In genomic region chr16:57126268-57126667, GRCm38 (mm10) we compare ENCODE assay signal across 34 mouse cellular contexts. TPM values are rescaled to one million over a fixed set of nuclear protein-coding genes. Genes with fewer than 3 reads are reported as not detected.
DNase-seq lines count a peak whose midpoint lies in the region; ATAC-seq and TF ChIP-seq lines count a peak whose summit lies in the region.
"Had no signal": no experiment of that assay in that cellular context is flagged by ENCODE, and none has a peak within 500 bp of the region (broad histone marks: within the 10 kb centered on the region; RNA-seq: fewer than 3 reads in every experiment).

No protein-coding gene starts in this region.

- no peak for TF ChIP-seq POLR2A in CH12.LX (IDR thresholded peaks at IDR 0.05; ENCODE audit: low read depth, low read length)

- H3K79me2 ChIP-seq in CH12.LX (replicated peaks; ENCODE audit: control insufficient read depth, extremely low read depth, insufficient read depth, poor library complexity, severe bottlenecking), result peaks cover 81% of the 10 kb centered on the region

- no peak for TF ChIP-seq RAD21 in CH12.LX (IDR thresholded peaks at IDR 0.05; ENCODE audit: low read depth, low read length)

- no peak overlapping the region for H3K4me3 ChIP-seq in liver, postnatal 0 days (ENCODE audit: low read depth, low read length)
- H3K4me3 ChIP-seq in CH12.LX (replicated peaks in 1 of 3; ENCODE audit: low read depth in 2 of 3, low read length in 2 of 3, poor library complexity in 1 of 3), result no peak overlapping the region
- H3K4me3 ChIP-seq: embryonic facial prominence, embryonic 10.5 days; embryonic facial prominence, embryonic 13.5 days; erythroblast, embryonic 14.5 days; forebrain, embryonic 12.5 days; forebrain, embryonic 15.5 days; heart, embryonic 12.5 days; heart, embryonic 15.5 days; hindbrain, embryonic 10.5 days; hindbrain, embryonic 13.5 days had no signal

- H3K27me3 ChIP-seq in liver, postnatal 0 days (ENCODE audit: insufficient read depth, low read length), result no peaks in the 10 kb centered on the region
- H3K27me3 ChIP-seq in CH12.LX (replicated peaks), result no peaks in the 10 kb centered on the region
- H3K27me3 ChIP-seq: embryonic facial prominence, embryonic 13.5 days; forebrain, embryonic 12.5 days; forebrain, embryonic 15.5 days; heart, embryonic 12.5 days; heart, embryonic 15.5 days; hindbrain, embryonic 13.5 days had no signal

- TF ChIP-seq CTCF in liver, postnatal 0 days (IDR thresholded peaks at IDR 0.05; ENCODE audit: low read depth), result no peak
- TF ChIP-seq CTCF in CH12.LX (conservative IDR thresholded peaks at IDR 0.05 in 1 of 2, IDR thresholded peaks at IDR 0.05 in 1 of 2; ENCODE audit: low read depth in 2 of 2, low read length in 2 of 2), result no peak

- no peak overlapping the region; the same call in 1 of the 2 replicates for H3K9ac ChIP-seq in liver, postnatal 0 days (replicated peaks)
- H3K9ac ChIP-seq in CH12.LX (ENCODE audit: insufficient read depth, low read depth), result no peak overlapping the region
- H3K9ac ChIP-seq: embryonic facial prominence, embryonic 13.5 days; forebrain, embryonic 12.5 days; forebrain, embryonic 15.5 days; heart, embryonic 12.5 days; heart, embryonic 15.5 days; hindbrain, embryonic 13.5 days had no signal

- in situ Hi-C loops in CH12.LX (cut with MboI; ENCODE audit: low pct_ligation_motif_present, low pct_unique_long_range_greater_than_20kb, low sequenced_read_pairs), result no loop called here

- DNase-seq in liver, postnatal 0 days, result no peak
- DNase-seq in liver (no peak), 3T3-L1 (ENCODE audit: low read depth, low spot score) (peak; percentile 52), CH12.LX (ENCODE audit: extremely low read depth) (no peak), NIH3T3 (ENCODE audit: low read depth) (peak; percentile 33)
- DNase-seq in c-Kit-positive CD71-positive TER-119-positive erythroid progenitor cells, embryonic 14.5 days (ENCODE audit: low spot score), result no peak
- DNase-seq in embryo, embryonic 10.5 days (ENCODE audit: low spot score), result no peak
- no peak for DNase-seq in retina, embryonic 14.5 days (ENCODE audit: low spot score)
- DNase-seq: adrenal gland, adult 8-10 months; adrenal gland, postnatal 25 days; cerebellum, adult 11 months; cerebellum, adult 2 months; cerebellum, adult 9-11 months; cerebellum, postnatal 25 days; embryo, embryonic 11 days; gastrocnemius, postnatal 25 days; heart, adult 18-20 months; heart, postnatal 10 days; heart, postnatal 36 days had no signal

- peak overlapping the region; percentile 19; the same call in 1 of the 2 replicates for H3K4me2 ChIP-seq in liver, postnatal 0 days (ENCODE audit: low read depth, low read length)
- no peak overlapping the region for H3K4me2 ChIP-seq in CH12.LX (ENCODE audit: insufficient read depth, low read depth, poor library complexity, severe bottlenecking)
- H3K4me2 ChIP-seq: embryonic facial prominence, embryonic 13.5 days; forebrain, embryonic 12.5 days; forebrain, embryonic 15.5 days; heart, embryonic 12.5 days; heart, embryonic 15.5 days; hindbrain, embryonic 13.5 days had no signal

- TF ChIP-seq EP300 in liver, postnatal 0 days (IDR thresholded peaks at IDR 0.05; ENCODE audit: low read depth), result no peak
- no peak for TF ChIP-seq EP300 in CH12.LX (IDR thresholded peaks at IDR 0.05; ENCODE audit: low read length)

- no peak for ATAC-seq in liver, postnatal 0 days
- ATAC-seq: forebrain, embryonic 15.5 days; hindbrain, embryonic 16.5 days; inflammation-experienced regulatory T-cells, adult 6 months had no signal

- dilution Hi-C loops in CH12.LX (cut with MboI; ENCODE audit: extremely low pct_ligation_motif_present, extremely low pct_unique_long_range_greater_than_20kb, low sequenced_read_pairs), result no loop called here

- H3K36me3 ChIP-seq in liver, postnatal 0 days (replicated peaks; ENCODE audit: insufficient read depth, low read length), result no peaks in the 10 kb centered on the region; the same call in 1 of the 2 replicates
- H3K36me3 ChIP-seq in CH12.LX (replicated peaks in 1 of 2; ENCODE audit: control insufficient read depth in 1 of 2, insufficient read depth in 1 of 2, low read length in 1 of 2), result peaks cover 4 to 45% of the 10 kb centered on the region in 2 experiments
- H3K36me3 ChIP-seq: embryonic facial prominence, embryonic 13.5 days; forebrain, embryonic 12.5 days; forebrain, embryonic 15.5 days; heart, embryonic 12.5 days; heart, embryonic 15.5 days; hindbrain, embryonic 13.5 days had no signal

- 56% methylated on average over 4 of the region's 4 CpGs for WGBS in liver, postnatal 0 days (ENCODE audit: insufficient replicate concordance)

- peak overlapping the region; percentile 59; the same call in 1 of the 2 replicates for H3K27ac ChIP-seq in liver, postnatal 0 days (ENCODE audit: low read depth)
- no peak overlapping the region for H3K27ac ChIP-seq in CH12.LX (ENCODE audit: insufficient read depth, low read depth)
- H3K27ac ChIP-seq: embryonic facial prominence, embryonic 10.5 days; embryonic facial prominence, embryonic 13.5 days; forebrain, embryonic 12.5 days; forebrain, embryonic 15.5 days; heart, embryonic 15.5 days; hindbrain, embryonic 10.5 days; hindbrain, embryonic 13.5 days had no signal

- H3K4me1 ChIP-seq in liver, postnatal 0 days (ENCODE audit: insufficient read depth), result peaks cover 31% of the 10 kb centered on the region
- peaks cover 10 to 71% of the 10 kb centered on the region in 2 experiments; a peak in 3 of 4 replicates for H3K4me1 ChIP-seq in CH12.LX (ENCODE audit: control insufficient read depth in 1 of 2, insufficient read depth in 2 of 2)

- no peaks in the 10 kb centered on the region for H3K9me3 ChIP-seq in liver, postnatal 0 days (ENCODE audit: low read length)
- H3K9me3 ChIP-seq in CH12.LX (replicated peaks; ENCODE audit: low read length), result no peaks in the 10 kb centered on the region
- H3K9me3 ChIP-seq: embryonic facial prominence, embryonic 10.5 days; embryonic facial prominence, embryonic 13.5 days; forebrain, embryonic 12.5 days; forebrain, embryonic 15.5 days; heart, embryonic 12.5 days; heart, embryonic 15.5 days; hindbrain, embryonic 10.5 days; hindbrain, embryonic 13.5 days had no signal

TF ChIP-seq in CH12.LX, 34 proteins besides CTCF, POLR2A, EP300 and RAD21:
- TF ChIP-seq ZNF384 (IDR thresholded peaks at IDR 0.05; ENCODE audit: low read depth, low read length) (peak; percentile 80), CHD1 (IDR thresholded peaks at IDR 0.05; ENCODE audit: low read depth, low read length) (no peak)

RNA-seq across cellular contexts. Expression of gene Tomm70a, which starts 4.8 kb away (rescaled TPM):
- polyA plus RNA-seq in liver, postnatal 0 days (2015; fragmentation: Nextera tagmentation; extraction: Ambion mirVana), result 27.6 and 29.9 TPM in 2 replicates
- 112 and 127 TPM in 2 replicates for total RNA-seq in CH12.LX (2012; rRNA removed)
- total RNA-seq in CH12.LX (2014; rRNA removed), result 194 and 216 TPM in 2 replicates
- polyA plus RNA-seq in CH12.LX (2012; ENCODE audit: insufficient read length, low read depth), result 129 TPM in 2 replicates

RNA-seq across cellular contexts. Expression of gene Nit2, which starts 40.9 kb away (rescaled TPM):
- 69.3 and 74.2 TPM in 2 replicates for polyA plus RNA-seq in liver, postnatal 0 days (2015; fragmentation: Nextera tagmentation; extraction: Ambion mirVana)
- total RNA-seq in CH12.LX (2012; rRNA removed), result 59.4 and 60.1 TPM in 2 replicates
- 90.9 and 93.3 TPM in 2 replicates for total RNA-seq in CH12.LX (2014; rRNA removed)
- 71.8 and 84.4 TPM in 2 replicates for polyA plus RNA-seq in CH12.LX (2012; ENCODE audit: insufficient read length, low read depth)

RNA-seq across cellular contexts. Expression of gene Tmem45a2, which starts 55.1 kb away (rescaled TPM):
- 0.33 and 0.56 TPM in 2 replicates for polyA plus RNA-seq in liver, postnatal 0 days (2015; fragmentation: Nextera tagmentation; extraction: Ambion mirVana)
- total RNA-seq in CH12.LX (2012; rRNA removed), result not detected in 2 replicates
- total RNA-seq in CH12.LX (2014; rRNA removed), result not detected in 2 replicates
- polyA plus RNA-seq in CH12.LX (2012; ENCODE audit: insufficient read length, low read depth), result not detected in 2 replicates
- total RNA-seq: adrenal gland, adult 8-10 months; adrenal gland, postnatal 25 days; common myeloid progenitor, adult 5-6 weeks; gastrocnemius, adult 8-10 months; gastrocnemius, postnatal 25 days; heart, adult 18-20 months; heart, postnatal 10 days; heart, postnatal 36 days had no signal
- polyA plus RNA-seq: brain, embryonic 14.5 days; embryonic facial prominence, embryonic 10.5 days; erythroblast, embryonic 14.5 days; forebrain, embryonic 12.5 days; forebrain, embryonic 15.5 days; gonadal fat pad, adult 2 months; heart, embryonic 12.5 days; hindbrain, embryonic 10.5 days; inflammation-experienced regulatory T-cells, adult 6 months had no signal

Comparison
In these comparisons a context has a peak if more than half of its experiments do, and no peak if none do; other contexts are left out.
1. DNase-seq: peak in 3T3-L1 (single experiment) and NIH3T3 (single experiment); none in liver, postnatal 0 days (single experiment), liver (single experiment), CH12.LX (single experiment), c-Kit-positive CD71-positive TER-119-positive erythroid progenitor cells, embryonic 14.5 days (single experiment), embryo, embryonic 10.5 days (single experiment) and retina, embryonic 14.5 days (single experiment).